Mouse (Mus musculus) common myeloid progenitor, adult 5-6 weeks (primary cell): ENCODE results near the gene Wasf3. TPM values are rescaled to one million over a fixed set of nuclear protein-coding genes. Genes with fewer than 3 reads are reported as not detected.

Experiments used
- total RNA-seq: library from RNA; stranded (forward); fragments of 200-1000, 187-1606 nt; gene quantifications from 2 replicates; pipeline ENCODE4 v1.2.3, GENCODE M21; 2017

Gene Wasf3
- total RNA-seq, 1 experiment from 2014 or later: not detected

Other genes starting within 250 kb of the Wasf3 start
- not detected in 2 replicates for gene Gm5565, start 224.4 kb upstream of the Wasf3 start, total RNA-seq
- gene Gm6309, start 214.3 kb upstream of the Wasf3 start, total RNA-seq: not detected in 2 replicates
- gene 1700001J03Rik, start 199.7 kb upstream of the Wasf3 start, total RNA-seq: not detected in 2 replicates
- gene Rnf6, start 163.4 kb upstream of the Wasf3 start, total RNA-seq: 44.5 and 52.1 TPM in 2 replicates
- gene Cdk8, start 153.8 kb upstream of the Wasf3 start, total RNA-seq: 44.0 and 46.9 TPM in 2 replicates
- not detected in 2 replicates for gene Gm6408, start 97.0 kb downstream of the Wasf3 start, total RNA-seq
- not detected in 2 replicates for gene Gm6370, start 106.4 kb downstream of the Wasf3 start, total RNA-seq
- not detected in 2 replicates for gene 4930449I24Rik, start 117.4 kb downstream of the Wasf3 start, total RNA-seq
- gene Gm3402, start 129.1 kb downstream of the Wasf3 start, total RNA-seq: not detected in 2 replicates
- not detected in 2 replicates for gene Gm3404, start 140.8 kb downstream of the Wasf3 start, total RNA-seq
- gene Gm3409, start 152.7 kb downstream of the Wasf3 start, total RNA-seq: not detected in 2 replicates
- not detected in 2 replicates for gene Gm3415, start 171.2 kb downstream of the Wasf3 start, total RNA-seq
- gene Gpr12, start 200.3 kb downstream of the Wasf3 start, total RNA-seq: not detected in 2 replicates